Mouse (Mus musculus): ENCODE data around the gene Psen2.

- TF ChIP-seq TAL1 (IDR thresholded peaks at IDR 0.05; ENCODE audit: low read length) (no peak), GATA1 (IDR thresholded peaks at IDR 0.05; ENCODE audit: low read length) (no peak)
Observed at GRCm38 (mm10) chr1:180257446-180257845, 5.8 kb downstream of the Psen2 start.

All from erythroblast, embryonic 14.5 days (primary cell).